Mouse (Mus musculus) adrenal gland, postnatal 0 days (tissue): ENCODE measurements around the gene Tgm5. TPM values are rescaled to one million over a fixed set of nuclear protein-coding genes. Genes with fewer than 3 reads are reported as not detected.

Experiments
- polyA plus RNA-seq: library from polyadenylated mRNA; unstranded; fragments of >200 nt; fragmentation: Nextera tagmentation; extraction: Ambion mirVana; gene quantifications from 2 replicates; pipeline ENCODE4 v1.2.1, GENCODE M21; 2015

The Tgm5 gene
- polyA plus RNA-seq = 0.59 and 0.87 TPM in 2 replicates

GRCm38 (mm10) chr2:121085480-121086185 lies at the start of gene Tgm5:
TSS of gene Tgm5 (minus strand) at chr2:121085841.

GRCm38 (mm10) chr2:121109695-121110094 lies 24.1 kb upstream of the Tgm5 start, which contains the start of gene Tgm7:
TSS of gene Tgm7 (minus strand) at chr2:121109795.

GRCm38 (mm10) chr2:121036733-121037341 lies 48.8 kb downstream of the Tgm5 start, which contains the start of gene Epb42:
TSS of gene Epb42 (minus strand) at chr2:121037072.

DNA sequence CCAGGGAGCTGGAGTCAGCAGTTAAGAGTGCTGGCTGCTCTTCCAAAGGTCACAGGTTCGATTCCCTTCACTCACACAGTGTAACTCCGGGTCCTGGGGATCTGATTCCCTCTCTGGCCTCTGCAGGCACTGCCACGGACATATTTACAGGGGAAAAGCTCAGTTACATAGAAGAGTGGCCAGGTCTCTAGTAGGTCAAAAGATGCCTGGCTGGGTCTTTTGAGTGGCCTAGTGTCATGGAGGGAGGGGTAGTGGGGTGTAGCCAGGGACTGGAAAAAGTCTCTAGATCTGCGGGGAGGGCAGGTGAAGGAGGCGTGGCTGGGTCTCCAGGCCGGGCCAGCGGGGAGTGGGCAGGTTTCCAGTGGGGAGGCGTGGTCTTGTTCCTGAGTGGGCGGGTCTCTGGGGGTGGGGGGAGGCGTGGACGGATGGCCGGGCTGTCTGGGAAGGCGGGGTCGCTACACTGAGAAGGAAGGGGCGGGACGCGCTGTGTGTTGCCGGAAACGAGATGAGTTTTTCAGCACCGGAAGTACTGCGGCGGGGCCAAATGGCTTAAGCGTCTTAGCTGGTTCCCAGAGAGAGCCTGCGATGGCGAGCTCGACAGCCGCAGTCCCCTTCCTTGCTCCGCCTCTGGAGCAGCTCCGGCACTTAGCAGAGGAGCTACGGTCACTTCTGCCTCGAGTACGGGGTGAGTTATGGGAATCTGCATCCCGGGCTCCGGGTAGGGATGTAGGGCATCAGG lies 77.5 kb downstream of the Tgm5 start, which contains the start of gene Ccndbp1:
Gene Ccndbp1, plus strand, starts transcription at position 479 of the 739 bp plus-strand sequence.

Other genes with a start within 250 kb of the Tgm5 start
- 3.2 and 4.7 TPM in 2 replicates for gene Cdan1, start 235.7 kb downstream of the Tgm5 start, polyA plus RNA-seq
- 1.8 and 3.7 TPM in 2 replicates for gene Ttbk2, start 235.2 kb downstream of the Tgm5 start, polyA plus RNA-seq
- gene Ubr1, start 115.1 kb downstream of the Tgm5 start, polyA plus RNA-seq = 11.7 and 16.9 TPM in 2 replicates
- gene Tmem62, start 108.8 kb downstream of the Tgm5 start, polyA plus RNA-seq = 6.8 and 11.0 TPM in 2 replicates
- 44.5 and 63.5 TPM in 2 replicates for gene Ccndbp1, start 77.4 kb downstream of the Tgm5 start, polyA plus RNA-seq
- gene Epb42, start 48.8 kb downstream of the Tgm5 start, polyA plus RNA-seq = 1.6 and 5.2 TPM in 2 replicates
- not detected in 2 replicates for gene Tgm7, start 24.0 kb upstream of the Tgm5 start, polyA plus RNA-seq
- 10.5 and 15.7 TPM in 2 replicates for gene Adal, start 54.6 kb upstream of the Tgm5 start, polyA plus RNA-seq
- gene Lcmt2, start 54.8 kb upstream of the Tgm5 start, polyA plus RNA-seq = 10.3 and 14.8 TPM in 2 replicates
- 16.6 and 29.5 TPM in 2 replicates for gene Tubgcp4, start 84.8 kb upstream of the Tgm5 start, polyA plus RNA-seq
- 6.4 and 9.1 TPM in 2 replicates for gene Zscan29, start 85.3 kb upstream of the Tgm5 start, polyA plus RNA-seq
- 20.4 and 25.4 TPM in 2 replicates for gene Trp53bp1, start 185.6 kb upstream of the Tgm5 start, polyA plus RNA-seq
- 2.8 and 6.2 TPM in 2 replicates for gene Map1a, start 203.8 kb upstream of the Tgm5 start, polyA plus RNA-seq